Mouse (Mus musculus) CH12.LX (cell line): ENCODE data around the gene Pi4k2b. TPM values are rescaled to one million over a fixed set of nuclear protein-coding genes. Genes with fewer than 3 reads are reported as not detected.
"Not testable (repeated sequence)": the region's sequence is repeated elsewhere in the genome, so short reads cannot be mapped to it uniquely, and the experiment has no call there.

Experiments used
- DNase-seq: peaks from one replicate; pipeline ENCODE4 v3.0.0-alpha.2; 2013; ENCODE audit errors: extremely low read depth
- H3K27ac ChIP-seq: 2 replicates; pipeline ENCODE4 v1.5.1; 2012; ENCODE audit warnings: low read depth, mild to moderate bottlenecking, control low read depth, moderate library complexity; ENCODE audit not compliant: insufficient read depth
- H3K27me3 ChIP-seq: replicated peaks from 2 replicates; pipeline ENCODE3; 2012; ENCODE audit warnings: inconsistent platforms
- H3K36me3 ChIP-seq, 2 experiments: replicated peaks in 1 of 2; 2 replicates each; pipeline versions ENCODE3 to v1.6.1; 2012; ENCODE audit warnings: inconsistent platforms in 1 of 2, low read length in 1 of 2, mild to moderate bottlenecking in 1 of 2, mixed read lengths in 1 of 2, moderate library complexity in 1 of 2; ENCODE audit not compliant: control insufficient read depth in 1 of 2, insufficient read depth in 1 of 2
- H3K4me1 ChIP-seq, 2 experiments: 2 replicates each; pipeline ENCODE4 v1.6.1; 2012; ENCODE audit warnings: inconsistent platforms in 1 of 2, moderate library complexity in 1 of 2; ENCODE audit not compliant: insufficient read depth in 2 of 2, control insufficient read depth in 1 of 2
- H3K4me2 ChIP-seq: 2 replicates; pipeline ENCODE4 v1.6.1; 2012; ENCODE audit warnings: low read depth, mild to moderate bottlenecking, control low read depth; ENCODE audit not compliant: poor library complexity, insufficient read depth, severe bottlenecking
- H3K4me3 ChIP-seq, 3 experiments: fragments of 150-350 bp in 1 of 3; sonication (generic) in 1 of 3; replicated peaks in 1 of 3; 2 replicates each; pipeline versions ENCODE3 to v1.5.1; 2011 to 2012; ENCODE audit warnings: low read depth in 2 of 3, low read length in 2 of 3, mild to moderate bottlenecking in 2 of 3, moderate library complexity in 2 of 3, control low read depth in 1 of 3, improper control_type of control experiment in 1 of 3, inconsistent platforms in 1 of 3, mixed read lengths in 1 of 3; ENCODE audit not compliant: poor library complexity in 1 of 3
- H3K79me2 ChIP-seq: replicated peaks from 2 replicates; pipeline ENCODE4 v1.6.1; 2012; ENCODE audit warnings: mild to moderate bottlenecking, moderate library complexity; ENCODE audit not compliant: control insufficient read depth, poor library complexity, insufficient read depth, severe bottlenecking; ENCODE audit errors: extremely low read depth
- H3K9ac ChIP-seq: 2 replicates; pipeline ENCODE4 v1.6.1; 2012; ENCODE audit warnings: low read depth, mild to moderate bottlenecking, control low read depth, moderate library complexity; ENCODE audit not compliant: insufficient read depth
- H3K9me3 ChIP-seq: replicated peaks from 2 replicates; pipeline ENCODE3; 2012; ENCODE audit warnings: low read length, inconsistent platforms, mixed read lengths
- BHLHE40 ChIP-seq: IDR thresholded peaks from 2 replicates; pipeline ENCODE4 v1.6.1; 2011; ENCODE audit warnings: mild to moderate bottlenecking, low read depth, low read length, improper control_type of control experiment
- CTCF ChIP-seq, 2 experiments: IDR thresholded peaks in 1 of 2; conservative IDR thresholded peaks in 1 of 2; 2 replicates each; pipeline ENCODE4 v1.5.1; 2011 to 2012; ENCODE audit warnings: low read depth in 2 of 2, low read length in 2 of 2, improper control_type of control experiment in 1 of 2, inconsistent platforms in 1 of 2, mild to moderate bottlenecking in 1 of 2, moderate library complexity in 1 of 2
- ETS1 ChIP-seq: conservative IDR thresholded peaks from 2 replicates; pipeline ENCODE4 v1.6.1; 2012; ENCODE audit warnings: low read depth, mild to moderate bottlenecking, inconsistent platforms, low read length, improper control_type of control experiment, moderate library complexity
- HCFC1 ChIP-seq: IDR thresholded peaks from 2 replicates; pipeline ENCODE4 v1.6.1; 2012; ENCODE audit warnings: low read depth, mild to moderate bottlenecking, inconsistent platforms, low read length, improper control_type of control experiment
- IRF4 ChIP-seq: IDR thresholded peaks from 2 replicates; pipeline ENCODE4 v1.6.1; 2014; ENCODE audit warnings: low read depth, mild to moderate bottlenecking, inconsistent platforms, low read length, improper control_type of control experiment
- JUN ChIP-seq: IDR thresholded peaks from 2 replicates; pipeline ENCODE4 v1.6.1; 2011; ENCODE audit warnings: low read depth, mild to moderate bottlenecking, low read length, improper control_type of control experiment, moderate library complexity; ENCODE audit not compliant: insufficient read depth
- MAFK ChIP-seq: IDR thresholded peaks from 2 replicates; pipeline ENCODE4 v1.6.1; 2011; ENCODE audit warnings: low read length, improper control_type of control experiment; ENCODE audit not compliant: insufficient replicate concordance
- MAX ChIP-seq: IDR thresholded peaks from 2 replicates; pipeline ENCODE4 v1.6.1; 2011; ENCODE audit warnings: low read length, improper control_type of control experiment
- MYC ChIP-seq: IDR thresholded peaks from 2 replicates; pipeline ENCODE4 v1.6.1; 2011; ENCODE audit warnings: low read depth, mild to moderate bottlenecking, improper control_type of control experiment, low read length
- PAX5 ChIP-seq: IDR thresholded peaks from 2 replicates; pipeline ENCODE4 v1.6.1; 2012; ENCODE audit warnings: low read length, inconsistent platforms, mixed read lengths
- POLR2AphosphoS2 ChIP-seq: IDR thresholded peaks from 2 replicates; pipeline ENCODE4 v1.6.1; 2011; ENCODE audit warnings: low read depth, low read length, improper control_type of control experiment
- RAD21 ChIP-seq: IDR thresholded peaks from 2 replicates; pipeline ENCODE4 v1.6.1; 2011; ENCODE audit warnings: low read depth, mild to moderate bottlenecking, low read length, improper control_type of control experiment, moderate library complexity
- RCOR1 ChIP-seq: conservative IDR thresholded peaks from 2 replicates; pipeline ENCODE4 v1.6.1; 2012; ENCODE audit warnings: low read depth, mild to moderate bottlenecking, inconsistent platforms, low read length, improper control_type of control experiment
- SIN3A ChIP-seq: IDR thresholded peaks from 2 replicates; pipeline ENCODE4 v1.6.1; 2012; ENCODE audit warnings: low read length, improper control_type of control experiment, inconsistent platforms
- SMC3 ChIP-seq: IDR thresholded peaks from 2 replicates; pipeline ENCODE4 v1.6.1; 2011; ENCODE audit warnings: low read depth, low read length, improper control_type of control experiment
- TBP ChIP-seq: conservative IDR thresholded peaks from 2 replicates; pipeline ENCODE4 v1.6.1; 2011; ENCODE audit warnings: low read depth, low read length, improper control_type of control experiment
- USF1 ChIP-seq: IDR thresholded peaks from 2 replicates; pipeline ENCODE4 v1.6.1; 2014; ENCODE audit warnings: low read depth, mild to moderate bottlenecking, inconsistent platforms, low read length, improper control_type of control experiment
- USF2 ChIP-seq: conservative IDR thresholded peaks from 2 replicates; pipeline ENCODE4 v1.6.1; 2011; ENCODE audit warnings: low read depth, low read length, improper control_type of control experiment
- ZC3H11A ChIP-seq: IDR thresholded peaks from 2 replicates; pipeline ENCODE4 v1.6.1; 2012; ENCODE audit warnings: low read depth, mild to moderate bottlenecking, inconsistent platforms, low read length, improper control_type of control experiment
- ZKSCAN1 ChIP-seq: IDR thresholded peaks from 2 replicates; pipeline ENCODE4 v1.6.1; 2012; ENCODE audit warnings: low read depth, inconsistent platforms, low read length, improper control_type of control experiment, borderline replicate concordance
- ZMIZ1 ChIP-seq: IDR thresholded peaks from 2 replicates; pipeline ENCODE4 v1.6.1; 2012; ENCODE audit warnings: low read depth, mild to moderate bottlenecking, inconsistent platforms, low read length, improper control_type of control experiment
- dilution Hi-C: fragments of 300-500 bp; cut with MboI; formaldehyde crosslinking; loops from 2 replicates; pipeline ENCODE4 v1.14.3; 2020; ENCODE audit warnings: low sequenced_read_pairs; ENCODE audit not compliant: extremely low pct_unique_long_range_greater_than_20kb, extremely low pct_ligation_motif_present
- in situ Hi-C: fragments of 300-500 bp; cut with MboI; formaldehyde crosslinking; loops from 3 replicates; pipeline ENCODE4 v1.14.3; 2019; ENCODE audit warnings: low sequenced_read_pairs, low pct_ligation_motif_present, low pct_unique_long_range_greater_than_20kb, mixed read lengths
- polyA plus RNA-seq: library from polyadenylated mRNA; unstranded; fragments of >175 nt; gene quantifications from 2 replicates; pipeline ENCODE4 v1.2.1, GENCODE M21; 2012; ENCODE audit warnings: low read depth; ENCODE audit not compliant: insufficient read length
- total RNA-seq, 2 experiments: library from RNA; depleted of rRNA; stranded (reverse); fragments of 300-350 nt in 1 of 2; fragments of >200 nt in 1 of 2; gene quantifications; 2 replicates each; pipeline ENCODE4 v1.2.3; 2012 to 2014

Pi4k2b gene
- total and polyA plus RNA-seq, 3 experiments = 10.8 to 27.1 (median 17.0) TPM

GRCm38 (mm10) chr5:52762586-52762985 is 21.2 kb downstream of the Pi4k2b start:
- in situ Hi-C loops (no loop called here), dilution Hi-C loops (no loop called here)
- no peak overlapping the region for H3K9ac ChIP-seq
- H3K4me1 ChIP-seq = peaks cover 0 to 4% of the 10 kb centered on the region in 2 experiments; a peak in 1 of 4 replicates
- no peaks in the 10 kb centered on the region for H3K79me2 ChIP-seq
- no peak overlapping the region for H3K27ac ChIP-seq
- no peak overlapping the region for H3K4me2 ChIP-seq
- H3K36me3 ChIP-seq = peaks cover 13 to 42% of the 10 kb centered on the region in 2 experiments
- no peak overlapping the region for H3K4me3 ChIP-seq
- TF ChIP-seq USF2 (no peak), MAX (no peak), USF1 (no peak), HCFC1 (no peak), JUN (no peak), ZKSCAN1 (no peak), ETS1 (no peak), RCOR1 (no peak), MAFK (no peak), MYC (no peak)
- DNase-seq = no peak
- no peaks in the 10 kb centered on the region for H3K9me3 ChIP-seq
- H3K27me3 ChIP-seq = no peaks in the 10 kb centered on the region

GRCm38 (mm10) chr5:52774267-52774666 is 32.9 kb downstream of the Pi4k2b start:
- Histone ChIP-seq H3K4me1 (peaks cover 0 to 8% of the 10 kb centered on the region in 2 experiments; a peak in 2 of 4 replicates), H3K79me2 (no peaks in the 10 kb centered on the region), H3K4me2 (no peak overlapping the region), H3K27ac (no peak overlapping the region), H3K9ac (no peak overlapping the region), H3K9me3 (no peaks in the 10 kb centered on the region), H3K36me3 (peaks cover 6 to 17% of the 10 kb centered on the region in 2 experiments), H3K27me3 (no peaks in the 10 kb centered on the region), H3K4me3 (no peak overlapping the region)
- DNase-seq = no peak
- dilution Hi-C loops (no loop called here), in situ Hi-C loops (no loop called here)
- TF ChIP-seq POLR2AphosphoS2 (no peak), IRF4 (peak; percentile 31; the same call in 1 of the 2 replicates)

GRCm38 (mm10) chr5:52775237-52775636 is 33.9 kb downstream of the Pi4k2b start, which contains the start of gene Zcchc4:
Gene Zcchc4, plus strand, starts transcription at chr5:52775409.
- H3K36me3 ChIP-seq = peaks cover 0 to 7% of the 10 kb centered on the region in 2 experiments

GRCm38 (mm10) chr5:52776466-52777354 is 35.3 kb downstream of the Pi4k2b start:
- H3K27me3 ChIP-seq, H3K27ac ChIP-seq, H3K9me3 ChIP-seq, H3K4me1 ChIP-seq, H3K9ac ChIP-seq, H3K79me2 ChIP-seq, in situ Hi-C loops, H3K4me3 ChIP-seq, dilution Hi-C loops, H3K36me3 ChIP-seq, DNase-seq, H3K4me2 ChIP-seq: not testable (repeated sequence)

More at GRCm38 (mm10) chr5:52775237-52775636, 33.9 kb downstream of the Pi4k2b start, which contains the start of gene Zcchc4:
- TF ChIP-seq RAD21 = no peak
- TF ChIP-seq ZMIZ1 = no peak
- no peak for TF ChIP-seq ZC3H11A
- TF ChIP-seq USF1 = no peak
- TF ChIP-seq BHLHE40 = no peak
- TF ChIP-seq ETS1 = no peak
- no peak for TF ChIP-seq RCOR1
- no peak for TF ChIP-seq SMC3
- no peak for TF ChIP-seq PAX5
- no peak for TF ChIP-seq TBP
- TF ChIP-seq SIN3A = no peak
- no peak for TF ChIP-seq POLR2AphosphoS2
- TF ChIP-seq CTCF (conservative IDR thresholded peaks at IDR 0.05 in 1 of 2, IDR thresholded peaks at IDR 0.05 in 1 of 2; ENCODE audit: low read depth in 2 of 2, low read length in 2 of 2) = no peak
- H3K79me2 ChIP-seq = no peaks in the 10 kb centered on the region
- no peak within 1 kb of the TSS for H3K4me2 ChIP-seq
- H3K4me1 ChIP-seq = peaks cover 0 to 8% of the 10 kb centered on the region in 2 experiments; a peak in 2 of 4 replicates
- DNase-seq = no peak
- H3K27ac ChIP-seq = no peak within 1 kb of the TSS
- in situ Hi-C loops = no loop called here
- H3K9ac ChIP-seq = no peak within 1 kb of the TSS
- H3K9me3 ChIP-seq = no peaks in the 10 kb centered on the region
- dilution Hi-C loops = no loop called here
- no peak within 1 kb of the TSS for H3K4me3 ChIP-seq
- no peaks in the 10 kb centered on the region for H3K27me3 ChIP-seq
